Mouse (Mus musculus) midbrain, embryonic 14.5 days (tissue): ENCODE results near the gene Nedd9. TPM values are rescaled to one million over a fixed set of nuclear protein-coding genes. Genes with fewer than 3 reads are reported as not detected.

Source experiments
- ATAC-seq: fragments of 200-750 bp; cut with Nextera tagmentation; 2 replicates; pipeline ENCODE4 v1.8.0; 2017; ENCODE audit warnings: moderate number of reproducible peaks, moderate library complexity; ENCODE audit not compliant: low FRiP score, low TSS enrichment
- DNase-seq: peaks from one replicate; pipeline ENCODE4 v3.0.0-alpha.2; 2015
- H3K27ac ChIP-seq: fragments of 300-500 bp; sonication (generic); replicated peaks from 2 replicates; pipeline ENCODE4 v1.5.1; 2014; ENCODE audit warnings: mild to moderate bottlenecking, low read depth, low read length, moderate library complexity
- H3K27me3 ChIP-seq: fragments of 300-500 bp; sonication (generic); 2 replicates; pipeline ENCODE4 v1.6.1; 2014; ENCODE audit warnings: low read length, control low read depth, mixed read lengths; ENCODE audit not compliant: control insufficient read depth, insufficient read depth
- H3K36me3 ChIP-seq: fragments of 300-500 bp; sonication (generic); 2 replicates; pipeline ENCODE4 v1.6.1; 2014; ENCODE audit warnings: low read length, control low read depth; ENCODE audit not compliant: control insufficient read depth, insufficient read depth
- H3K4me1 ChIP-seq: fragments of 300-500 bp; sonication (generic); 2 replicates; pipeline ENCODE4 v1.6.1; 2014; ENCODE audit warnings: mild to moderate bottlenecking, antibody characterized with exemption, low read length, control low read depth; ENCODE audit not compliant: control insufficient read depth, insufficient read depth
- H3K4me2 ChIP-seq: fragments of 300-500 bp; sonication (generic); 2 replicates; pipeline ENCODE4 v1.6.1; 2014; ENCODE audit warnings: mild to moderate bottlenecking, low read length, moderate library complexity
- H3K4me3 ChIP-seq: fragments of 300-500 bp; sonication (generic); replicated peaks from 2 replicates; pipeline ENCODE4 v1.5.1; 2014; ENCODE audit warnings: low read depth, low read length
- H3K9ac ChIP-seq: fragments of 300-500 bp; sonication (generic); replicated peaks from 2 replicates; pipeline ENCODE4 v1.6.1; 2014; ENCODE audit warnings: mild to moderate bottlenecking, low read length, moderate library complexity
- H3K9me3 ChIP-seq: fragments of 300-500 bp; sonication (generic); 2 replicates; pipeline ENCODE4 v1.6.1; 2016; ENCODE audit warnings: low read length, control low read depth, mixed read lengths; ENCODE audit not compliant: control insufficient read depth
- WGBS: fragments of 180-500 bp; shearing (Covaris S2); extraction: QIAGEN DNeasy Blood & Tissue Kit; methylation state at CpG from one replicate; pipeline ENCODE4 v1.1.7; 2014; 5-methylcytosine and 5-hydroxymethylcytosine counted together
- polyA plus RNA-seq: library from polyadenylated mRNA; unstranded; fragments of >200 nt; fragmentation: Nextera tagmentation; extraction: Ambion mirVana; gene quantifications from 2 replicates; pipeline ENCODE4 v1.2.1, GENCODE M21; 2014

Gene Nedd9
- polyA plus RNA-seq, 1 experiment from 2014 or later: 16.3 TPM

DNA sequence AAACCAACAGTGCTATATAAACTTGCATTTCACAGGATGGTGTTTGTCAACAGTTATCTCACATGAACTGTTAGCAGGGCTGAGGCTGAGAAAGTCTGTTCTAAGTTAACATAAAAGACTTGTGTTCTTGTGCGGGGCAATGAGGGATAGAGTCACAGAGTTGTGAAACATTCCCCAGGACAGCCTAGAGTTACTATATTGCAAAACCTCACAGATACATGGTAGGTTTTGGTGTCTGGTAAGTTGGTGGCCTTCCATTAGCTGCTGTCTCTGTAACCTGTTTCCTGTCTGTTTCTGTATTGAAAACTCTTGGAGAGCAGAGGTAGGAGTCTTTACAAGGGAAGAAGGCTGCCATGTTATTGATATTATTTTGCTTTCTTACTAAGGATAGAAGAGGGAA, 47.0 kb downstream of the Nedd9 start:
- no peaks in the 10 kb centered on the region for H3K9me3 ChIP-seq

GRCm38 (mm10) chr13:41437390-41437789, 49.8 kb downstream of the Nedd9 start:
- no peak for DNase-seq
- ATAC-seq: no peak
- Histone ChIP-seq H3K4me2 (no peak overlapping the region), H3K27me3 (no peaks in the 10 kb centered on the region), H3K9ac (no peak overlapping the region), H3K4me3 (no peak overlapping the region), H3K9me3 (no peaks in the 10 kb centered on the region), H3K4me1 (no peaks in the 10 kb centered on the region), H3K36me3 (no peaks in the 10 kb centered on the region), H3K27ac (no peak overlapping the region)
- 93% methylated on average over 2 of the region's 2 CpGs for WGBS

More for the DNA sequence above, 47.0 kb downstream of the Nedd9 start:
- Histone ChIP-seq H3K27ac (no peak overlapping the region), H3K4me3 (no peak overlapping the region), H3K9ac (no peak overlapping the region), H3K4me1 (no peaks in the 10 kb centered on the region), H3K36me3 (no peaks in the 10 kb centered on the region), H3K4me2 (no peak overlapping the region), H3K27me3 (no peaks in the 10 kb centered on the region)
- 97% methylated on average over 1 of the region's 1 CpGs for WGBS
- DNase-seq (no peak), ATAC-seq (no peak)

DNA sequence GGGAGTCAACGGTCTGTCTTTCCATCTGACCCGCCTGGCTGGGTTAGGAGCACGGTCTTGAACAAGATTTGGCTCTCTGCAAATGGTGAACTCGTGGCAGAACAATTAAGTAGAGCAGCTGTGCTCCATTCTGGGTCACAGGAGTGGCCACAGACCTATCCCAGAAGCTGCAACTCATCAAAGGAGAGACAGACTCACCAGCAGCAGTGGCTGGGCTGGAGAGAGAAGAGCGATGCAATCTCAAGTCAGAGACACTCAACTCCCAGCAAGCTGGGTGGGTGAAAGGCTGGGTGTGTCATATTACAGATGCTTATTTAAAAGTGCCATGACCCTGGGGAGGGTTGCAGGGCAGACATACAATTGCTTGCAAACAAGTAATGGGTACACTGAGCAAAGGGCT, 50.4 kb downstream of the Nedd9 start:
- Histone ChIP-seq H3K9ac (no peak overlapping the region), H3K4me1 (no peaks in the 10 kb centered on the region), H3K27me3 (no peaks in the 10 kb centered on the region), H3K4me3 (no peak overlapping the region), H3K4me2 (no peak overlapping the region), H3K9me3 (no peaks in the 10 kb centered on the region), H3K36me3 (no peaks in the 10 kb centered on the region), H3K27ac (no peak overlapping the region)
- ATAC-seq (no peak), DNase-seq (no peak)
- WGBS: 83% methylated on average over 5 of the region's 5 CpGs

DNA sequence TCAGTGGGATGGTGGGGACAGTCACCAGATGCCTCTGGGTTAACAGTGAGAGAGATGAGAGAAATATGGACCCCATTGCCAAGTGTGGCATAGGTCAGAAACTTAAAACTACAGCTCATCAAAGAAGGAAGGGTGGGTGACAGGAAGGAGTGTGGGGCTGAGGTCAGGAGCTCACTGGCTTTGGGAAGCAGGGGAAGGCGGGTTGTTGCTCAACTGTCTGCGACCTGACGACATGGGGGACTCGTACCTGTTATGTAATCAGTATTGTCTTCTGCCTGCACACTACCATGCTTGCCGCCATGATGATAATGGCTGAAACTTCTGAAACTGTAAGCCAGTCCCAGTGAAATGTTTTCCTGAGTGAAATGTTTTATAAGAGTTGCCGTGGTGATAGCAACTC, 54.0 kb downstream of the Nedd9 start:
- no peak for DNase-seq
- Histone ChIP-seq H3K4me3 (no peak overlapping the region), H3K36me3 (no peaks in the 10 kb centered on the region), H3K27me3 (no peaks in the 10 kb centered on the region), H3K4me1 (no peaks in the 10 kb centered on the region), H3K9me3 (no peaks in the 10 kb centered on the region), H3K4me2 (no peak overlapping the region), H3K9ac (no peak overlapping the region), H3K27ac (no peak overlapping the region)
- WGBS: 89% methylated on average over 6 of the region's 6 CpGs
- ATAC-seq: no peak

DNA sequence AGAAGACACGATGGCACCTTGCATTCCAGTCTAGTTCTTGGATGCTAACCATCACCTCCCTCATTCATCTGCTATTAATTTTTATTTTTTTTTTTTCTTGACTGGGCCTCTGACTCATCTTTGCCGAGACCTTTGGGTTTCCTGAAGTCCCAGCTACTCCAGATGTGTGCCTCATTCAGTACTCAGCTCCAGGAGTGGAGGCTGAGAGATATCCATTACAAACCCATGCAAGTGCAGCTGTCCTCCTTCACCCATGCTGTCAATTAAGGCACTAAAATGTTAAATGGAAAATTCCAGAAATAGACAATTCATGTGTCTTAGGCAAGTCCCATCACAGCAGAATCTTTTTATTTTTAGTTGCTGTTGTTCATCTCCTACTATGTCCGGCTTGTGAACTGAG, 55.4 kb downstream of the Nedd9 start:
- Histone ChIP-seq H3K27ac (no peak overlapping the region), H3K4me3 (no peak overlapping the region), H3K9ac (no peak overlapping the region), H3K9me3 (no peaks in the 10 kb centered on the region), H3K4me1 (no peaks in the 10 kb centered on the region), H3K36me3 (no peaks in the 10 kb centered on the region), H3K27me3 (no peaks in the 10 kb centered on the region), H3K4me2 (no peak overlapping the region)
- ATAC-seq (no peak), DNase-seq (no peak)
- WGBS: 92% methylated on average over 3 of the region's 3 CpGs

- Histone ChIP-seq H3K4me3 (no peak overlapping the region), H3K36me3 (no peaks in the 10 kb centered on the region), H3K27me3 (no peaks in the 10 kb centered on the region), H3K27ac (no peak overlapping the region), H3K9me3 (no peaks in the 10 kb centered on the region), H3K4me1 (no peaks in the 10 kb centered on the region), H3K4me2 (no peak overlapping the region), H3K9ac (no peak overlapping the region)
- no peak for DNase-seq
- 74% methylated on average over 3 of the region's 3 CpGs for WGBS
- no peak for ATAC-seq
These were observed 60.1 kb downstream of the Nedd9 start for GRCm38 (mm10) chr13:41427046-41427445.

DNA sequence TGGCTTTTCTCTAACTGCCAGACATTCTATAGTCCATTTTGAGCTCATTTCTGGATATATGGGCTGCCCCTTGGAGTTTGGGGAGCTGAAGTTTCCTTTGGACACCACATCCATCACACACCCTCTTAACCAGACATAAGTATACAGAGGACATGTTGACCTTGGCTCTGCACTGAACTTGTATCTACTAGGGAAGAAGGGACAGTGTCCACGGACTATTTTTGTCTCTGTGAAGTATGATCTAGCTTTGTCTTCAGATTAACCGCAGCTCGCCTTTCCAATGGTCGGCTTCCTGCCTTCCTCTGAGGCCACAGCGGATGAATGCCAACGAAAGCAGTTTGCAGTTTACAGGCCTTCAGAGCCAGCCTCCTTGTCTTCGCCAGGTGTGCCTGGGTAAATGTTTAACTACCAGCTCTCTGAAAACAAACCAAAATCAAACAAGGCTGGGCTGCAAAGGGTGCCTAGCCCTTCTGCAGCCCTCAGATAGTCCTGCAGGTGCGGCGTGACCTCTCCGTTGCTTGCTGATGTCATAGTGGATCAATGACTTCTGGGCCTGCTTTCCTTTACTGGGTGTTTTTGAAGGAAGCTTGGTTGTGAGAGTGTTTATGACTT, 63.6 kb downstream of the Nedd9 start:
- no peak overlapping the region for H3K4me3 ChIP-seq
- DNase-seq (no peak), ATAC-seq (no peak)
- no peaks in the 10 kb centered on the region for H3K4me1 ChIP-seq
- no peaks in the 10 kb centered on the region for H3K27me3 ChIP-seq
- no peaks in the 10 kb centered on the region for H3K9me3 ChIP-seq
- WGBS: 91% methylated on average over 10 of the region's 10 CpGs
- no peak overlapping the region for H3K9ac ChIP-seq
- H3K36me3 ChIP-seq: no peaks in the 10 kb centered on the region
- no peak overlapping the region for H3K27ac ChIP-seq
- no peak overlapping the region for H3K4me2 ChIP-seq

- Histone ChIP-seq H3K36me3 (no peaks in the 10 kb centered on the region), H3K4me3 (no peak overlapping the region), H3K27ac (no peak overlapping the region), H3K27me3 (no peaks in the 10 kb centered on the region), H3K9me3 (no peaks in the 10 kb centered on the region), H3K4me1 (no peaks in the 10 kb centered on the region), H3K4me2 (no peak overlapping the region), H3K9ac (no peak overlapping the region)
- DNase-seq (no peak), ATAC-seq (no peak)
- 92% methylated on average over 5 of the region's 5 CpGs for WGBS
These were observed 64.6 kb downstream of the Nedd9 start for GRCm38 (mm10) chr13:41422581-41422980.

- no peaks in the 10 kb centered on the region for H3K27me3 ChIP-seq
- ATAC-seq (no peak), DNase-seq (no peak)
- H3K4me2 ChIP-seq: no peak overlapping the region
- no peak overlapping the region for H3K4me3 ChIP-seq
- H3K9ac ChIP-seq: no peak overlapping the region
- peaks cover 6% of the 10 kb centered on the region for H3K4me1 ChIP-seq
- H3K36me3 ChIP-seq: no peaks in the 10 kb centered on the region
- WGBS: 89% methylated on average over 4 of the region's 4 CpGs
- no peak overlapping the region for H3K27ac ChIP-seq
- H3K9me3 ChIP-seq: no peaks in the 10 kb centered on the region
These were observed 66.8 kb downstream of the Nedd9 start for GRCm38 (mm10) chr13:41420376-41420775.
